Mouse (Mus musculus) ES-Bruce4 (cell line): ENCODE results near the gene Cabp4. TPM values are rescaled to one million over a fixed set of nuclear protein-coding genes. Genes with fewer than 3 reads are reported as not detected.
"Not testable (repeated sequence)": the region's sequence is repeated elsewhere in the genome, so short reads cannot be mapped to it uniquely, and the experiment has no call there.

Experiments
- H3K27ac ChIP-seq: 2 replicates; pipeline ENCODE4 v1.5.1; 2012; ENCODE audit warnings: low read length, inconsistent platforms; ENCODE audit not compliant: insufficient read depth
- H3K27me3 ChIP-seq: 2 replicates; pipeline ENCODE4 v1.6.1; 2012; ENCODE audit warnings: mild to moderate bottlenecking, low read length, inconsistent platforms; ENCODE audit not compliant: control insufficient read depth, poor library complexity, insufficient read depth, severe bottlenecking
- H3K36me3 ChIP-seq: 2 replicates; pipeline ENCODE4 v1.6.1; 2012; ENCODE audit warnings: inconsistent platforms, mild to moderate bottlenecking, low read length, moderate library complexity; ENCODE audit not compliant: control insufficient read depth, poor library complexity, insufficient read depth, severe bottlenecking
- H3K4me1 ChIP-seq: one replicate; pipeline ENCODE4 v1.8.1; 2011; ENCODE audit warnings: low read length; ENCODE audit not compliant: control insufficient read depth, insufficient read depth
- H3K4me3 ChIP-seq: 2 replicates; pipeline ENCODE4 v1.5.1; 2011; ENCODE audit warnings: low read depth, mild to moderate bottlenecking, low read length
- H3K9ac ChIP-seq: 2 replicates; pipeline ENCODE4 v1.6.1; 2012; ENCODE audit warnings: low read depth, mild to moderate bottlenecking, inconsistent platforms; ENCODE audit not compliant: poor library complexity, severe bottlenecking
- H3K9me3 ChIP-seq: replicated peaks from 2 replicates; pipeline ENCODE4 v1.6.1; 2012; ENCODE audit warnings: mild to moderate bottlenecking, low read length, inconsistent platforms; ENCODE audit not compliant: control insufficient read depth, poor library complexity, insufficient read depth, severe bottlenecking
- CTCF ChIP-seq: IDR thresholded peaks from one replicate; pipeline ENCODE4 v1.8.1; 2011; ENCODE audit warnings: low read depth, low read length
- EP300 ChIP-seq: IDR thresholded peaks from 2 replicates; pipeline ENCODE4 v1.6.1; 2011; ENCODE audit warnings: low read depth, low read length; ENCODE audit not compliant: insufficient read depth
- POLR2A ChIP-seq: IDR thresholded peaks from one replicate; pipeline ENCODE4 v1.8.1; 2011; ENCODE audit warnings: low read length; ENCODE audit not compliant: insufficient read depth
- polyA plus RNA-seq: library from polyadenylated mRNA; stranded (reverse); fragments of >200 nt; gene quantifications from 2 replicates; pipeline ENCODE4 v1.2.4, GENCODE M21; 2011; ENCODE audit warnings: low read depth; ENCODE audit not compliant: missing spikeins, insufficient read depth, insufficient read length

Gene Cabp4
- polyA plus RNA-seq, 1 experiment, result not detected

- peaks cover 1% of the 10 kb centered on the region for H3K4me1 ChIP-seq
- H3K27me3 ChIP-seq, result no peaks in the 10 kb centered on the region
- 0 out of 2 replicates have a peak, but pooled peaks cover 6% of the 10 kb centered on the region for H3K36me3 ChIP-seq
- H3K27ac ChIP-seq, result no peak overlapping the region
- H3K9ac ChIP-seq, result no peak overlapping the region
- H3K4me3 ChIP-seq, result no peak overlapping the region
- no peaks in the 10 kb centered on the region for H3K9me3 ChIP-seq
- no peak for TF ChIP-seq POLR2A
- no peak for TF ChIP-seq EP300
- TF ChIP-seq CTCF, result no peak
Observed at GRCm38 (mm10) chr19:4130106-4130505, 13.7 kb downstream of the Cabp4 start.

GRCm38 (mm10) chr19:4129462-4129861 is 14.4 kb downstream of the Cabp4 start:
- TF ChIP-seq POLR2A (no peak), EP300 (no peak), CTCF (no peak)
- no peak overlapping the region for H3K27ac ChIP-seq
- H3K36me3 ChIP-seq, result 0 out of 2 replicates have a peak, but pooled peaks cover 6% of the 10 kb centered on the region
- no peaks in the 10 kb centered on the region for H3K27me3 ChIP-seq
- H3K9me3 ChIP-seq, result no peaks in the 10 kb centered on the region
- H3K4me3 ChIP-seq, result no peak overlapping the region
- no peak overlapping the region for H3K9ac ChIP-seq
- peaks cover 1% of the 10 kb centered on the region for H3K4me1 ChIP-seq

- Histone ChIP-seq H3K36me3 (0 out of 2 replicates have a peak, but pooled peaks cover 3% of the 10 kb centered on the region), H3K27me3 (no peaks in the 10 kb centered on the region), H3K9me3 (no peaks in the 10 kb centered on the region), H3K27ac (no peak overlapping the region), H3K4me3 (peak overlapping the region; percentile 97), H3K9ac (peak overlapping the region; percentile 76), H3K4me1 (peaks cover 1% of the 10 kb centered on the region)
- no peak for TF ChIP-seq CTCF
- no peak for TF ChIP-seq POLR2A
- TF ChIP-seq EP300, result no peak
Observed at GRCm38 (mm10) chr19:4126759-4127495, 16.9 kb downstream of the Cabp4 start.

GRCm38 (mm10) chr19:4125741-4126696 is 17.8 kb downstream of the Cabp4 start, which contains the start of gene Aip:
Aip (minus strand) TSS chr19:4125858.
- TF ChIP-seq POLR2A, result no peak
- peak; percentile 58 for TF ChIP-seq CTCF
- 0 out of 2 replicates have a peak, but pooled peaks have one; percentile 39 for TF ChIP-seq EP300
- Histone ChIP-seq H3K27ac (no peak within 1 kb of the TSS), H3K4me3 (peak within 1 kb of the TSS; percentile 97), H3K9ac (peak within 1 kb of the TSS; percentile 76), H3K27me3 (no peaks in the 10 kb centered on the region), H3K36me3 (0 out of 2 replicates have a peak, but pooled peaks cover 1% of the 10 kb centered on the region), H3K4me1 (peaks cover 1% of the 10 kb centered on the region), H3K9me3 (no peaks in the 10 kb centered on the region)

GRCm38 (mm10) chr19:4125268-4125667 is 18.6 kb downstream of the Cabp4 start:
- peak overlapping the region; percentile 50 for H3K4me3 ChIP-seq
- not testable (repeated sequence) for H3K36me3 ChIP-seq, H3K9me3 ChIP-seq, H3K27ac ChIP-seq, H3K27me3 ChIP-seq, H3K9ac ChIP-seq, H3K4me1 ChIP-seq
